Mouse (Mus musculus): ENCODE results near the gene Psen1.

Psen1 gene

DNA sequence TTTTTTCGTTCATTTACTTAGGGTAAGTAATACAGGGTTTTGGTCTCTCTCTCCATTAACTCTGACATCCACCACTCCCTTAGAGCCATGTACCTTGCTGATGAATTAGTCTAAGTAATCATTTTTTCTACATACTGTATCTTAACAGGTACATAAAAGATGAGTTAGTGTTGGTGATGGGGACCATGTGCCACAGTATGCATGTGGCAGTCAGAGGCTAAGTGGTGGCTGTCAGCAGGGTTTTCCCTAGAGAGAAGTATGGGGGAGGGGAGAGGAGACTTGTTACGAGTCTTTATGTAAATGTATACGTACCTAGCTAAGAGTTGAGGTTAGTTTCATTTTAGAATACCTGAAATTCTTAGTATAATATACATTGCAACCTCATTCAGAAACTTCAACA, 35.1 kb downstream of the Psen1 start:
- DNase-seq (ENCODE audit: low read depth, low spot score) = no peak

DNA sequence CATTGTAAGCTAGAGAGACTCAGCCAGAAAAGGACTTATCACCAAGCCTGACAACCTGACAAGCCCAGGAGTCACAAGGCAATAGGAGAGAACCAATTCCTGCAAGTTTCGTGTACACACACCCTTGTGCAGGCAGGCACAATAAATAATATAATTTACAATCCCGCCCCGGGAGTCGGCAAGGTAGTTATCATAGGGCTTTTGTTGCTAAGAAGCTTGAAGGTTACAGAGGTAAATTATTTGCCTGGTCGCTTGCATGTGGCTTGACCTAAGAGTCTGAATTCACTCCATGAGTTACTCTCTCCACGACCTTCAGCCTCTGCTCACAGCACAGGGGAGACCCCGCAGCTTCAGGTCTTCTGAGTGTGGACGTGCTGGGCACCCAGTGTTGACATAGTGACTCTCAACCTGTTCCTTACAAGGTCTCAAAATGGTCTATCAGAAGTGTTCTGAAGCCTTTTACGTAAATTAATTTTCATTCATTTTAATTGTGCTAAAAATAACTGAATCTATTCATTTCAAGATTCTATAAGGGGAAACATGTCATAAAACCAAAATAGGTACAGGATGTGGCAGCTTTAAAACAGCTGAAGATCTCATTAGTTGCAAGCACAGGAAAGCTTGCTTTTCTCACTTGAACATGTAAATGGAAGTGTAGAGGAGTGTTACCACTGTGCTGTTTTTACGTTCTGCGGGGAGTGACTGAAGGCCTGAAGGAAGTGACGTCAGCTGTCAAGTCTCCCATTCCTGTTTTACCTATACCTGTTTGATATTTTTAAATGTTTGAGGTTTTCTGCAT, 38.8 kb downstream of the Psen1 start:
- peak; percentile 37 for DNase-seq (ENCODE audit: low read depth, low spot score)

GRCm38 (mm10) chr12:83732225-83732624, 44.3 kb downstream of the Psen1 start:
- no peak for DNase-seq (ENCODE audit: low read depth, low spot score)

DNA sequence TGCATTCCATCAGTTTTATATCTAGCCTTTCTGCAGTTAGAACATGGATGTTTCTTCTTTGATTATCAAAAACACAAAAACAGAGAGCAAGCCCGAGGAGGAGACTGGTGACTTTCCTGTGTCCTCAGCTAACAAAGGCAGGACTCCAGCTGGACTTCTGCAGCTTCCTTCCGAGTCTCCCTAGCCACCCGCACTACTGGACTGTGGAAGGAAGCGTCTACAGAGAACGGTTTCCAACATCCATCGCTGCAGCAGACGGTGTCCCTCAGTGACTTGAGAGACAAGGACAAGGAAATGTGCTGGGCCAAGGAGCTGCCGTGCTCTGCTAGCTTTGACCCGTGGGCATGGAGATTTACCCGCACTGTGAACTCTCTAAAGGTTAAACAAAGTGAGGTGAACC, 46.1 kb downstream of the Psen1 start:
- DNase-seq (ENCODE audit: low read depth, low spot score) = no peak

DNA sequence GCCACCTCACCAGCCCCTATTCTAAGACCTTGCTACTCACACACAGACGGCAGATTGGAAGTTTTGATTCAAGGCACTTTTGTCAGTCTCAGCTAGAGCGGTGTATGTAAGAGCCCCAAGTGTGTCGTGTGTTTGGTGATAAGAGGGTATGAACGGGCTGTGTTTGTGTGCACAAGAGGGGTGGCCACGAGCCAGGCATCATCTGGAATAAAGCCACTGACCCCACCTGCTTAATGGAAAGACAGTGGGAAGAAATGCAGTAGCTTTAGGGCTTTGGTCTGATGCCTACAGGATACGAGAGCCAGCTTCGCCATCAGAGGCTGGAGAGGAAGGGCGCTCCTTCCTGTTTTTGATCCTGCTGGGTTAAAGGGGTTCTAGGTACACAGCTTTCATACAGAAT, 48.3 kb downstream of the Psen1 start:
- DNase-seq (ENCODE audit: low read depth, low spot score) = no peak

- peak; percentile 52 for DNase-seq (ENCODE audit: low read depth, low spot score)
These were observed 50.7 kb downstream of the Psen1 start for GRCm38 (mm10) chr12:83738651-83739050.

DNA sequence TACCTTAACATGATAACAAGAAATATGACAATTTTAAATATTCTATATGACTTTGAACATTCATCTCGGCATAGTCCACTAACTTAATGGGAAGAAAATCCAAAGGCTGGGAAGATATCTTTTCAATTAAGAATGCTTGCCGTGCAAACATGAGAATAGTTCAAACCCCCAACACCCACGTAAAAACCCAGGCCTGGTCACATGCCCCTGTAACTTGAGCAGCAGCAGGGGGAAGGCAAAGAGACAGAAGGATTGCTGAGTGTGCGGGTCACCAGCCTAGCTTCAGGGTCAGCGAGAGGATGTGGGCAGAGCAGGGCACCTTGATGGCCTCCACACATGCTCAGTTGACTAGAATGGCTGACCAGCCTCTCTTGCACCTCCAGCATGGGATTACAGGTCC, 53.8 kb downstream of the Psen1 start:
- no peak for DNase-seq (ENCODE audit: low read depth, low spot score)

DNA sequence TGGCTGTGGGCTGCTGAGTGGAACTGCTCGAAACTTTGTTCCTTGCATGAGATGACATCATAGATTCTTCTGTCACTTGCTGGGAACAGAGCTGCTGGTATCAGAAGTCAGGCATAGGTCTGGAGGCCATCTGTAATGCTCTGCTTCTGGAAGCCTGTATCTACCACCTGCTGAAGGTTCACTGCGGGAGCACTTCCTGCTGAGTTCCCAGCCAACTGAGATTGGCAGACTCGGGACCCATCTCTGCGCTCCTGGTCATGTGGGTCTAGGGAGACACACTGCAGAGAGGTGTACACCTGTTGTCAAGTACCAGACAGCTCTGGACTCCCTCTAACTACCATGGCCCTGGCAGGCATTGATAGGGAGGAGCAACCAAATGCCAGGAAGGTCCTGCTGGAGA, 54.9 kb downstream of the Psen1 start:
- DNase-seq (ENCODE audit: low read depth, low spot score) = no peak

DNA sequence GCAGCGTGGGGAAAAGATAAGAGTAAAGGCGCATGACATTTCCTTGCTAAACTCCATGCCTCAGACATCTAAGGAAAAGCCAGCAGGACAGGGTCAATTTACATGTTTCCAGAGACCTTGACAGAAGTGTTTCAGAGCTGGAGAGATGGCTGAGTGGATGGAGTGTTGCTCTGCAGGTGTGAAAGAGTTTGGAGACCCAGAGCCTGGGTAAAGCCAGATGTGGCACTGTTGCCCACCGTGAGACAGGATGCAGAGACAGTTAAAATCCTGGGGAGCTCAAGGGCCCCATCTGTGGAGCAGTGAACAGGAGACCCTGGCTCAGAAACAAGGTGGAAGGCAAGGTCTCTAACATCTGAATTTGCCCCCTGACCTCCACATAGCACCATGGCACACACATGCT, 55.8 kb downstream of the Psen1 start:
- no peak for DNase-seq (ENCODE audit: low read depth, low spot score)

- no peak for DNase-seq (ENCODE audit: low read depth, low spot score)
These were observed 61.2 kb downstream of the Psen1 start for GRCm38 (mm10) chr12:83749186-83749585.

- DNase-seq (ENCODE audit: low read depth, low spot score) = no peak
These were observed 64.5 kb downstream of the Psen1 start for GRCm38 (mm10) chr12:83752495-83752894.

- DNase-seq (ENCODE audit: low read depth, low spot score) = no peak
These were observed 70.8 kb downstream of the Psen1 start for GRCm38 (mm10) chr12:83758735-83759134.

DNA sequence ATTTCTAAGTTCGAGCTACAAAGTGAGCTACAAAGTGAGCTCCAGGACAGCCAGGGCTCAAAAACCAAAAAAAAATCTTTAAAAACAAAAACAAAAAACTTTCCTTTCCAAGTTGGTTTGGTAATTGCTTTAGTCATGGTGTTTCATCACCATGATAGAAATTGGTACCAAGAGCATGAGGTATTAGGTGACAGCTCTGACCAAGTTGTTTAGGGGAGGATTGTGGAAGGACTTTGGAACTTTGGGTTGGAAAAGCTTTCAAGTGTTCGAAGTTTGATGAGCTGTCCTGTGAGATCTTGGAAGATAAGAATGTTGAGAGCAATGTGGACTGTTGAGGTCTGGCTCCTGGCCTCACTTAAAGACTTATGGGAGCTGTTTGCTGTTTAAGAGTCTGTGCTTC, 72.2 kb downstream of the Psen1 start:
- DNase-seq (ENCODE audit: low read depth, low spot score) = no peak

DNA sequence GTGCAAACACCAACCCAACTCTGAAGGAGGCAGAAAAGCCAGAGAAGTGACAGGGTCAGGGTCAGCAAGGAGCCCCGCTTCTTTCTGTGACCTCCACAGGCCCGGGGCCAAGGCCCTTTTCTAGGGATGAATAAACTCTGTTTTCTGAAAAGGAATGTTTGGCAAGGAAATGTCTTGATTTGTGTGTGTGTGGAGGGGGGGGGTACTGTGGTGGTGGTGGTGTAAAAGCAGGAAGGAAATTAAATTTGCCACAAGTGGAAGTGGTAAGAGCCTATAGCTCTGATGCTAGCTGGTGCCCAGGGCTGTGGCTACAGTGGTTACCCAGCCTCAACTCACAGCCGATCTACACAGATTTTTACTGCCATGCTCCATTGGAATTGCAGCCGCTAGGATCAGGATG, 74.8 kb downstream of the Psen1 start:
- DNase-seq (ENCODE audit: low read depth, low spot score) = peak; percentile 10

DNA sequence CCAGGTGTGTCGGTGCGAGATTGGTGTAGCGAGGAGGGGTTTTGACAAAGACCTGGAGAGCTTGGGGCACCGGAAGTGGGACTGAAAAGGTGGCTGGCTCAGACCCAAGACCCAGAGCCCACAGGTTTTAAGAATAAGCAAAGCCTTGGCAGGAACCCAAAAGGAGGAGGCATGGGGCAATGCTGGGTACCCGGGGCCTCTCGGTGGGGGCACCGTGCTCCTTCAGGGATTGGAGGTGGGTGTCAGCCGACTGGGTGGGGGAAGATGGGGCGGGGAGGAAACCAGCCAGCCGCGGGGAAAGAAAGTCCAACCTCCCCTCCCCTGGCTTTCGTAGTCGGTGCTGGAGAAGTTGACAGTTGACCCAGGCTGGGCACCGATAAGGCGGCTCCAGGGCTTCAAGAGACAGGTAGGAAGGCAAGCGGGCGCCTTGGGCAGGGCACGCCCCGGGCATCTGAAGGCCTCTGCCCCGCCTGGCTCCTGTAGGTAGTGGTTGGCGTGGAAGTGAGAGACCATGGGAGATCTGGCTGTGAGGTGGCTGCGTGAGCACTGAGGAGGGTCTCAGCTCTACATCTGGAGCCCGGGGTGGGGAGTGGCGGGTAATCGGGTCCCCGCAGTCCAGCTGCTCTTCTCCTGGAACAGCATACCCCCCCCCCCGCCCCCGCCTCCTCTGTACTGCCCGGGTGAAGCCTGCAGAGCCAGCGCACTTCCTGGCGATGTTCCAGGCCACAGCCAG, 75.5 kb downstream of the Psen1 start, which contains the start of gene Papln:
Gene Papln, plus strand, starts transcription at position 324 of the 733 bp plus-strand sequence.
- peak; percentile 69 for DNase-seq (ENCODE audit: low read depth, low spot score)

- DNase-seq (ENCODE audit: low read depth, low spot score) = peak; percentile 70
These were observed 76.1 kb downstream of the Psen1 start for GRCm38 (mm10) chr12:83764044-83764365.

DNA sequence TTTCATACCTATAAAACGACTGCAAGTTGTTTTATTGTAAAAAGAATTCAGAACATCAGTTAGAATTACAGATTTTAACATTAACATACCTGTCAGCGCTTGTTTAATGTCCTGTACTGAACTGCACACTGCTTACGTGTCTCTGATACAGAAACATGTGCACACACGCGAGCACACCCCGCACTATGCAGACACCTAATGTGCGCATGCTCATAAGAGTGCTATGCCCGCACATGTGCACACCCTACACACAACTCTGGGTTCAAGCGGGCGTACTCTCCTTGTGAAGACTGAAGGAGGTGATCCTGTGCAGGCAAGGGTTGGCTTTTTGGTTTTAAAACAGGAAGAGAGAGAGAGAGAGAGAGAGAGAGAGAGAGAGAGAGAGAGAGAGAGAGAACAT, 76.6 kb downstream of the Psen1 start:
- no peak for DNase-seq (ENCODE audit: low read depth, low spot score)

DNA sequence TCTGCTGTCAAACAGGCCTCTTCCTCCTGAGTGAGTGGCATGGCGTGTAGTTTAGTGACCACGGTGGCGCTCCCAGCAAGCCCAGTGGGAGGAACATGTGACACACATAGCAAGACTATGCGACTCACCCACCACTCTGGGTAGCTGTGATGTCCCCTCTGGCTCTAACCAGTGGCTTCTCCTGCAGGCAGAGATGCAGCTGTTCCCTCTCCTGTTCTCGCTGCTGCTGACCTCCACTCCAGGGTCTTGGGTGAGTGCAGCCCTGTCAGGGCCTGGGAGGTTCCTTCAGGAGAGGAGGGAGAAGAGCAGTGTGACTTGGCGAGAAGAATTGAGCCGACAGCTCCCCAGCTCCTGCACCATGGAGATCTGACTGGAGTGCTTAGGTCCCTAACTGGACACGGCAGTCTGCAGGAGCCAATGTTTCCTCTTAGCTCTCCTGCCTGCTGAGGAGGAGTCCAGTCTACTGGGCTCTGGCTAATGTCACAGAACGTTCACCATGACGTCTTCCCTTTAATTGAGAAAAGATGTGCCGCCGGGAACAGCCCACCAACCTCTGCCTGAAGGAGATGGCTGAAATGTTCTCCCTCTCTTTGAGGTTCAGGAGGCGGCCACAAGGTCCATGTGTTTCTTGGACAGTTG, 78.1 kb downstream of the Psen1 start:
- no peak for DNase-seq (ENCODE audit: low read depth, low spot score)

GRCm38 (mm10) chr12:83767833-83768232, 79.9 kb downstream of the Psen1 start:
- DNase-seq (ENCODE audit: low read depth, low spot score) = no peak

DNA sequence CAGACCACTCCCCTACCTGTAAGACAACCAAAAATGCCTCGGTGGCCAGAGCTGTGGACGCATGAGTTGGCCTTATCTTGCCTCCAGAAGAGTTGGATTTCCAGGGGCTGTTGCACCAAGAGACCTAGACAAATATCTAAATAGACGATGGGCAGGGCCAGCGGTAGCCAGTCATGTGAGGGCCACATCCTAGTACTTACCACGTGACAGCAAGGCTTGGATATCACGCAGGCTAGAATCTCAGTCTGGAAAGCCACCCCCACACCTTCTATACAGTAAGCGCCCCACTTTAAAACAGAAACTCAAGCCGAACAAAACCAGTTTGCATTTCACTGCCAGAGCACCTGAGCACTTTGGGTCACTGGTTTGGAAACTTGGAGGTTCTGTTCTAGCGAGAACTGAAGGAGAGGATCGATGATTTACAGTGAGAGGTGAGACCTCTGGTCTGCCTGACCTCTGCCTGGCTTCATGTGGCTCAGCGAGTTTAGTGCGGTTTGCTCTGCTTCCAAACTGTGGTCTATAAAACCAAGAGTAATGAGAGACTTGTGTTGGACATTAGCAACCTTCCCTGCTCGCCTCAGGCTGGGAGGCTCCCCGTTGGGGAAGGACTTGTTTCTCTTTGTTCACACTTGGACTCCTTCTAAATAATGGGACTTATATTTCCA, 80.4 kb downstream of the Psen1 start:
- DNase-seq (ENCODE audit: low read depth, low spot score) = no peak

- peak; percentile 73 for DNase-seq (ENCODE audit: low read depth, low spot score)
These were observed 82.7 kb downstream of the Psen1 start for GRCm38 (mm10) chr12:83770418-83771256.
